Mouse (Mus musculus) liver, postnatal 0 days (tissue): ENCODE results near the gene Nxf1. TPM values are rescaled to one million over a fixed set of nuclear protein-coding genes. Genes with fewer than 3 reads are reported as not detected.

Source experiments
- ATAC-seq: fragments of 200-750 bp; cut with Nextera tagmentation; 2 replicates; pipeline ENCODE4 v1.8.0; 2017; ENCODE audit warnings: mild to moderate bottlenecking, moderate library complexity
- DNase-seq: peaks from one replicate; pipeline ENCODE4 v3.0.0-alpha.2; 2016
- H3K27ac ChIP-seq: fragments of 300-500 bp; sonication (generic); 2 replicates; pipeline ENCODE4 v1.5.1; 2014; ENCODE audit warnings: antibody characterized with exemption, moderate library complexity, mild to moderate bottlenecking, low read depth
- H3K27me3 ChIP-seq: fragments of 300-500 bp; sonication (generic); 2 replicates; pipeline ENCODE4 v1.6.1; 2014; ENCODE audit warnings: low read length, control low read depth, mixed read lengths; ENCODE audit not compliant: insufficient read depth
- H3K36me3 ChIP-seq: fragments of 300-500 bp; sonication (generic); replicated peaks from 2 replicates; pipeline ENCODE4 v1.6.1; 2014; ENCODE audit warnings: mild to moderate bottlenecking, control low read depth, low read length, moderate library complexity, mixed read lengths; ENCODE audit not compliant: insufficient read depth
- H3K4me1 ChIP-seq: fragments of 300-500 bp; sonication (generic); 2 replicates; pipeline ENCODE4 v1.6.1; 2014; ENCODE audit warnings: antibody characterized with exemption, mild to moderate bottlenecking, control low read depth; ENCODE audit not compliant: insufficient read depth
- H3K4me2 ChIP-seq: fragments of 300-500 bp; sonication (generic); 2 replicates; pipeline ENCODE4 v1.6.1; 2014; ENCODE audit warnings: low read depth, mild to moderate bottlenecking, low read length, moderate library complexity, mixed read lengths
- H3K4me3 ChIP-seq: fragments of 300-500 bp; sonication (generic); 2 replicates; pipeline ENCODE4 v1.5.1; 2014; ENCODE audit warnings: low read depth, low read length
- H3K9ac ChIP-seq: fragments of 300-500 bp; sonication (generic); replicated peaks from 2 replicates; pipeline ENCODE4 v1.6.1; 2014; ENCODE audit warnings: mild to moderate bottlenecking, moderate library complexity
- H3K9me3 ChIP-seq: fragments of 300-500 bp; sonication (generic); 2 replicates; pipeline ENCODE4 v1.6.1; 2016; ENCODE audit warnings: mild to moderate bottlenecking, control low read depth, low read length, mixed read lengths
- CTCF ChIP-seq: sonication (generic); IDR thresholded peaks from 2 replicates; pipeline ENCODE4 v1.5.1; 2016; ENCODE audit warnings: antibody characterized with exemption, low read depth
- EP300 ChIP-seq: IDR thresholded peaks from 2 replicates; pipeline ENCODE4 v1.6.1; 2016; ENCODE audit warnings: antibody characterized with exemption, low read depth, mild to moderate bottlenecking
- WGBS: fragments of 180-500 bp; shearing (Covaris S2); extraction: QIAGEN DNeasy Blood & Tissue Kit; methylation state at CpG from one replicate; pipeline ENCODE4 v1.1.7; 2014; ENCODE audit not compliant: insufficient replicate concordance; 5-methylcytosine and 5-hydroxymethylcytosine counted together
- polyA plus RNA-seq: library from polyadenylated mRNA; unstranded; fragments of >200 nt; fragmentation: Nextera tagmentation; extraction: Ambion mirVana; gene quantifications from 2 replicates; pipeline ENCODE4 v1.2.1, GENCODE M21; 2015

The Nxf1 gene
- 47.9 and 49.9 TPM in 2 replicates for polyA plus RNA-seq

GRCm38 (mm10) chr19:8756635-8757387 lies at the start of gene Nxf1:
TSS of gene Nxf1 (plus strand) at chr19:8757073.
- peak within 1 kb of the TSS; percentile 97 for H3K9ac ChIP-seq
- H3K4me2 ChIP-seq = peak within 1 kb of the TSS; percentile 86
- peak within 1 kb of the TSS; percentile 94 for H3K27ac ChIP-seq
- DNase-seq = peak; percentile 97
- peak within 1 kb of the TSS; percentile 94 for H3K4me3 ChIP-seq
- TF ChIP-seq CTCF = no peak
- TF ChIP-seq EP300 = no peak
- WGBS = under 1% methylated on average over 71 of the region's 75 CpGs
- peaks cover 27% of the 10 kb centered on the region for H3K4me1 ChIP-seq
- H3K36me3 ChIP-seq = peaks cover 34% of the 10 kb centered on the region
- no peaks in the 10 kb centered on the region for H3K27me3 ChIP-seq
- peak; percentile 96 for ATAC-seq
- H3K9me3 ChIP-seq = no peaks in the 10 kb centered on the region

DNA sequence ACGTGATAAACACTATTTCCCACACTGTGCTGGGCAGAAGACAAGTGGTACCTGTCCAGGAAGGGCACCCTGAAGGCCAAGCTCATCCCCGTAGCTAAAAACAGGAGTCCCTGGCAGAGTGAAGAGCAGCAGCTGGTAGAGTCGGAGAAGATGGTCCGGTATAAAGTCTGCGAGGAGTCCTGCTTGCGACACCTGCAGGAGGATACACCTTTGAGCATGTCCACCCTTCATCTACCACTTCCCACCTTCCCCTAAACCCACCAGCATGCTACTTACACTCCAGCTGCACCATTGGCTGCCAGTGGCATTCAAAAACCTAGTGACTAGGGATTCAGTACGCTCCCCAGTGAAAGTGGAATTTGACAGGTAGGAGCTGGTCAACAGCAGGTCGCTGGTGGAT lies 47.9 kb upstream of the Nxf1 start:
- 87% methylated on average over 8 of the region's 8 CpGs for WGBS
- peak overlapping the region; percentile 7; the same call in 1 of the 2 replicates for H3K4me2 ChIP-seq
- ATAC-seq (no peak), DNase-seq (no peak)
- TF ChIP-seq CTCF (no peak), EP300 (no peak)
- H3K27ac ChIP-seq = no peak overlapping the region
- H3K36me3 ChIP-seq = peaks cover 56% of the 10 kb centered on the region
- H3K9ac ChIP-seq = no peak overlapping the region
- no peak overlapping the region for H3K4me3 ChIP-seq
- H3K27me3 ChIP-seq = no peaks in the 10 kb centered on the region
- no peaks in the 10 kb centered on the region for H3K9me3 ChIP-seq
- peaks cover 16% of the 10 kb centered on the region; the same call in 1 of the 2 replicates for H3K4me1 ChIP-seq

DNA sequence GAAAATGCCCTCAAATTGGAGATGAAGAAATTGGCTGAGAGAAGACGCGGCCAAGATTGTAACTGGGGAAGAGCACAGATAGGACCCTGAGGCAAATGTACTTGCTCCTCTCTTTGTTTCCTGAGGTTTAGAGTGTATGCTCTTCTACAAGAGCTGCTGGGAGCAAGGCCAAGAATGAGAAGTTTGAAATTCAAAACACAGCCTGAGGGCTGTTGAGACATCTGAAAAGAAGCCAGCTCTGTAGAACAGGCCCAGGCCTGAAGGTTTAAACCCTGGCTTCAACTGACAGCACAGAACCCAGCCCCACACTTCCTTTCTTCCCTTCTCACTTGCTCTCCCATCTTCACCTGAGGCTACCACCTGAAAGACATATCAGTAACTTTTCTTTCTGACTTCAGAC lies 46.8 kb upstream of the Nxf1 start:
- ATAC-seq (no peak), DNase-seq (no peak)
- H3K9me3 ChIP-seq = no peaks in the 10 kb centered on the region
- H3K4me1 ChIP-seq = peaks cover 20% of the 10 kb centered on the region; the same call in 1 of the 2 replicates
- peak overlapping the region; percentile 88; the same call in 1 of the 2 replicates for H3K4me3 ChIP-seq
- no peak overlapping the region for H3K27ac ChIP-seq
- peaks cover 56% of the 10 kb centered on the region for H3K36me3 ChIP-seq
- H3K9ac ChIP-seq = peak overlapping the region; percentile 8; the same call in 1 of the 2 replicates
- peak overlapping the region; percentile 68 for H3K4me2 ChIP-seq
- 94% methylated on average over 2 of the region's 2 CpGs for WGBS
- no peak for TF ChIP-seq EP300
- TF ChIP-seq CTCF = no peak
- H3K27me3 ChIP-seq = no peaks in the 10 kb centered on the region

DNA sequence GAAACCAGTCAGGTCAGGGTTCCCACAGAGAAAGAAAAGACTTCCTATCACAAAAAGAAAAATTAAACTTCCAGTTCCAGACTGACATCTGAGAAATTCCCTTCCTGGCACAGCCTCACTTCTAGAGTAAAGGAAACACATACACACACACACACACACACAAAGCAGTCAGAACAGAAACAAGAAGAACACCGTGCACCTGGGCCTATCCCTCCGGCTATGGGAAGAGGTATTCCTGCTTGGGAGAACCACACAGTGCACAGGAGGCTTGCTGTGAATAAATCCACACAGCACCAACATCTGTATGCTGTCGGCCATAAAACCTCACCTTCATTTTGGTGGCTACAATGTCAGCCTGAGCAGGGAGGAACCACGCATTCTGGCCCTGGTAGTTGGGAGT lies 45.4 kb upstream of the Nxf1 start:
- H3K4me3 ChIP-seq = peak overlapping the region; percentile 88
- peaks cover 29% of the 10 kb centered on the region for H3K4me1 ChIP-seq
- H3K9me3 ChIP-seq = no peaks in the 10 kb centered on the region
- H3K36me3 ChIP-seq = peaks cover 54% of the 10 kb centered on the region
- 73% methylated on average over 4 of the region's 4 CpGs for WGBS
- H3K4me2 ChIP-seq = peak overlapping the region; percentile 68
- no peak for ATAC-seq
- TF ChIP-seq EP300 (no peak), CTCF (no peak)
- H3K27ac ChIP-seq = 0 out of 2 replicates have a peak overlapping the region, but pooled peaks have one; percentile 94
- H3K27me3 ChIP-seq = no peaks in the 10 kb centered on the region
- peak overlapping the region; percentile 91 for H3K9ac ChIP-seq
- no peak for DNase-seq

- H3K4me1 ChIP-seq = peaks cover 32% of the 10 kb centered on the region
- H3K4me2 ChIP-seq = peak overlapping the region; percentile 68
- no peak for DNase-seq
- no peak for TF ChIP-seq CTCF
- no peak for TF ChIP-seq EP300
- no peaks in the 10 kb centered on the region for H3K9me3 ChIP-seq
- WGBS = 48% methylated on average over 10 of the region's 10 CpGs
- no peak for ATAC-seq
- H3K9ac ChIP-seq = peak overlapping the region; percentile 91
- peaks cover 48% of the 10 kb centered on the region for H3K36me3 ChIP-seq
- peak overlapping the region; percentile 94 for H3K27ac ChIP-seq
- H3K4me3 ChIP-seq = peak overlapping the region; percentile 88
- H3K27me3 ChIP-seq = no peaks in the 10 kb centered on the region
Observed at GRCm38 (mm10) chr19:8711949-8712869, 44.7 kb upstream of the Nxf1 start.

GRCm38 (mm10) chr19:8712870-8713305 lies 44.0 kb upstream of the Nxf1 start:
- H3K4me3 ChIP-seq = peak overlapping the region; percentile 88
- ATAC-seq = peak; percentile 53
- no peaks in the 10 kb centered on the region for H3K9me3 ChIP-seq
- 1% methylated on average over 13 of the region's 13 CpGs for WGBS
- H3K9ac ChIP-seq = peak overlapping the region; percentile 91
- no peaks in the 10 kb centered on the region for H3K27me3 ChIP-seq
- H3K27ac ChIP-seq = peak overlapping the region; percentile 94
- DNase-seq = peak; percentile 79
- peak overlapping the region; percentile 68 for H3K4me2 ChIP-seq
- H3K36me3 ChIP-seq = peaks cover 43% of the 10 kb centered on the region
- H3K4me1 ChIP-seq = peaks cover 31% of the 10 kb centered on the region
- TF ChIP-seq CTCF (no peak), EP300 (peak; percentile 61)
